Mouse (Mus musculus) adrenal gland, postnatal 25 days (tissue): ENCODE results near the gene Vac14. TPM values are rescaled to one million over a fixed set of nuclear protein-coding genes. Genes with fewer than 3 reads are reported as not detected.

Experiments
- DNase-seq: peaks from one replicate; pipeline ENCODE4 v3.0.0; 2021; ENCODE audit warnings: mixed read lengths
- total RNA-seq: library from RNA; stranded (reverse); gene quantifications from 2 replicates; pipeline ENCODE4 v1.2.3, GENCODE M21; 2021

The Vac14 gene
- total RNA-seq, 1 experiment from 2014 or later = 34.3 TPM

DNA sequence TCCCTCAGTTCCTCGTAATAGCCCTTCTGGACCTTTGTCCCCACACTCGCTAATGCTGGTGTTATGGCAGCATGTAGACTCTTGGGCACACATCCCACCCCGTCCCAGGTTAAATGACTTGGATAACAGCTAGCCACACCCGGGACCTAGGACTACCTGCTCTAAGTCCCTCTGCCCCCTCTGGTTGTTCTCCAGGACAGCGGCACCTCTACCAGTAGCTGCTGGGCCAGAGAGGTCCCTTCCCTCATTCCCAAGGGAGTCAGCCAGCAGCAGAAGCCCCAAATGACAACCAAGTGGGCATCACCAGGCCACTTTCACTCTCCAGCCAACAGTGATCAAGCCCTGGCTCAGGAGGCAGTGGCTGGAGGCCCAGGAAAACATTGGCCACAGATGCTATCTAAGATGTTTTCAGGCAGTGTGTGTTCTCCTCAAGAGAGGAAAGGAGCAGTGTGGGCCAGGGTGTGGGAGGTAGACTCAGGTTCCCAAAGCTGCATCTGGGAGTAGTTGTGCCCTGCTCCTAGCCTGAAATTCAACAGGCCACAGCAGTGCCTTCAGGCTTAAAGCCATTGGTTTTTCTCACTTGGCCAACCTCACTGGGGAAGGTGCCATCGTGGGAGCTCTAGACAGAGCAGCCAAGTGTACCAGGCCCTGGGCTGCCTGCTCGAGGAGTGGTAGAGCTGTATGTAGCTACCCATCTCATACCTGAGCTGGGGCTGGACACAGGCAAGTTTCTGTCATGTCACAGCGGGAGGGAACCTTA lies 100.0 kb downstream of the Vac14 start:
- DNase-seq = no peak

DNA sequence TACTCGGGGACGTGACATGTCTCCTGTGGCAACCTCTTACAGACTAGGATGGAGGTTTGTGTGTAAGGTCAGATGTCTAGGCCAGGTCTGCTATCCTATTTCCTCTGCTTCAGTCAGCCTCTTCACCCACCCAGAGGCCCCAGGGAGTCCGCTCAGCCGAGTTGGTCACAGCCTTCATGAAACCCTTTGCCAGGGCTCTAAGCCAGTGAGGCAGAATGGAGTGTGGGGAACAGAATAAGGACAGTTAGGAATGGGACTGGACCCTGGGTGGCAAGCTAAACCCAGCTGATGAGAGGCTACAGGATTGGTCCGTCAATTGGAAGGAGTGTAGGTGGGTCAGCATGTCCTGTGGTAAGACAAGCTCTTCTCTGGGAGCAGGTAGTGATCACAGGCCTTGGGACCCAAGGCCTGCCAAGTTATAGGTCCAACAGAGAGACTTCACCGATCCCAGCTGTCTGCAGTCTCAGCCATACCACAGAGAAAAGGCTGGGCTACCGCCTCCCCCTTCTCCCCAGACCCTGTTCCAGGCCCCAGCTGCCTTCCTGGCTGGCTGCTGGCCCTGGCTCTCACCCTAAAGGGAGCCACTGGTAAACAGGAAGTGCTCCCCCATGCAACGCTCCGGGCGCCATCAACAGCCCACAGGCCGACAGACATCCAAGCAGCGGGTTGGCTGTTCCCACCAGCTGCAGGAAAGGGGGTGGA lies 100.7 kb downstream of the Vac14 start:
- DNase-seq = peak; percentile 38

DNA sequence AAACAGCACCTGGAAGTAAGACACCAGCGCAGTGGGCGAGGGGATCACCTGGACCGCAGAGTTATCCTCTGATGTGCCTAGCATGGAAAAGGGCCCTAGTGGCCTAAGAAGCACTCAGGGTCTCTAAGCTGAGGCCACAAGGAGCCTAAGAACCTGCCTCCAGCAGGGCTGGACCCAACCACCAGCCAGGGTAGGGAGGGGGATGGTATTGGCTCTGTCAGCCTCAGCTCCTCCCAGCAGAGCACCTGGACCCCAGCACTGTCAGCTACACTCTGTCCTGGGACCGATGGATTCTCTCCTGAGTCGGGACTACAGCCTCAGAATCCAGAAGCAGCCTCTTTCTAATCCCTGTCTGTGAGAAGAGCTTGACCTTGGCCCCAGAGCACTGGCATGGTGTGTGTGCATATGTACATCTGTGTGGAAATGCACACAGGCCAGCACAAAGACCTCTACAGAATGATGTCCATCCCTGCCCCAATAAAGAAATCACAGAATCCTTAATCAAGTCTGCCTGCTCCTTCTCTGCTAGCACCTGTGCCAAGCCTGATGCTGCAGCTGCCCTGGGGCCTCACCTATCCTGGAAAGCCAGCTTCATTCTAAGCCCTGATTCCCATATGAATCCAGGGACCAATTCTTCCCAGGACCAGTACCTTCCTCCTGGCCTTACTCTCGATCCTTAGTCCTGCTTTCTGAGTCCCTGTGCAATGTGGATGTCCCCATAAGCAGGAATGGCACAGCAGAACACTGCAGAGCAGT lies 101.7 kb downstream of the Vac14 start:
- no peak for DNase-seq

DNA sequence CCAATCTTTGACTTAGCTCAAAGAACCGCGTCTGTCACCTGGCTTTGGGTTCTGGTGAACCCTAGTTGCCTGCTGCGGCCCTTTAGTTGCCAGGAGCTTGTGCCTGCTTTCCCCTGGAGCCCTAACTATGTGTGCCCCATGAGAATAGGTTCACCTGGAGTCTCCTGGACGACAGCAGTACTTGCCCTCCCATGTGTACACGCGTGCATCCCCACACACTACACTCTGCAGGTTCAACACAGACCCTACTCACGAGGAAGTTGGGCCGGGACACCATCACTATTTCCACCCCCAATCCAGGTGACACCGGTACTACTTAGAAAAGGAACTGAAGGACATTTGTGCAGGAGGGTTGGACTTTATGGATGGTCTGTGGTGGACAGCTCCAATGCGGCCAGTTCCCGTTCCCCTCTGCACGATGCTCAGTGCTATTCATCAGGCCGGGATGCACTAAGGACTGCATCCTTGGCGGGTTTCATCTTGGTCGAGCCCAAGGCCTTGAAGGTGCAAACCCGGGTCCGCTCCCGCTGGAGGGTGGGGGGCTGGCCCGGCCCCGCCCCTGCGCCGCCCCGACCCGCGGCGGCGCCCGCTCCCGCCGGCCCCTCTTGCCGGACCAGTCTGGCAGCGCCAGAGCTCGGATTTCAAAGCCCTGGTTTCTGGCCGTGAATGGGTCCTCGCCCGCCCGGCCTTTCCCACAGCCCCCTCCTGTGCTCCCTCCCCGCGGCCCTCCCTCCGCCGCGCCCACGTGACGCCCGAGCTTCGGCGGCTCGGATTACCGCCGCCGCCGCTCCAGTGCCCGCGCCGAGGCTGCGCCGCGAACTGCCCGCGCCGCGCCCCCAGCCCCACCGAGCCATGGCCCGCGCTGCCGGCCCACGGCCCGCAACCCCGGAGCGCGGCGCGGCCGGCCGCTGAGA lies 102.6 kb downstream of the Vac14 start, which contains the start of gene Mtss1l:
Mtss1l (plus strand) TSS at position 792 of the 914 bp plus-strand sequence.
- DNase-seq = peak; percentile 80

DNA sequence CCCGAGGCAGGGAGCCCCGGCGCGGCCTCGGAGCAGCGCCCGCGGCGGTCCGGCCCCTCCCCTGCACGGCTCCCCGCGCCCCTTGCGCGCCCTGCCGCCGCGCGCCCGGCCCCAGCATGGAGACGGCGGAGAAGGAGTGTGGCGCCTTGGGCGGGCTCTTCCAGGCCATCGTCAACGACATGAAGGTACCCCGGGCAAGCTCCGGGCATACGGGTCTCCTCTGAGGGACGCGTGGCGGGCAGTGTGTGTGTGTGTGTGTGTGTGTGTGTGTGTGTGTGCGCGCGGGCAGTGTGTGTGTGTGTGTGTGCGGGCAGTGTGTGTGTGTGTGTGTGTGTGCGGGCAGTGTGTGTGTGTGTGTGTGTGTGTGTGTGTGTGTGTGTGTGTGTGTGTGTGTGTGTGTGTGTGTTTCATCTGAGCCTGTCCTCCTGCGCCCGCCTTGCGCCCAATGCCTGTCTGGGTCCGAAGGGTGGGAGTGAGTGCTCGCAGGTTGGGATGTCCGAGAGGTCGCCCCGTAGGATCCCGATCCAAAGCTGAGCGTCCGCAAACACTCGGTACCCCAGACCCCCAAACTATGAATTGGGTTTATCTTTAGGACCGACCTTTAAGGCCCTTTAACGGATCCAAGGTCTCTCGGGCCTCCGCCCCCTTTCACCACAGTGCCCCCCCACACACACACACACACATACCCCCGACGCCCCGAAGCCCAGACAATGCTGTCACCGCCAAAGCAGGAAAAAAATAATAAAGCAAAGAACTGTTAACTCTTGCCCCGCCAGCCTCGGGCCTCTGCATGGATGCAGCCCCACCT lies 103.4 kb downstream of the Vac14 start:
- DNase-seq = peak; percentile 50

DNA sequence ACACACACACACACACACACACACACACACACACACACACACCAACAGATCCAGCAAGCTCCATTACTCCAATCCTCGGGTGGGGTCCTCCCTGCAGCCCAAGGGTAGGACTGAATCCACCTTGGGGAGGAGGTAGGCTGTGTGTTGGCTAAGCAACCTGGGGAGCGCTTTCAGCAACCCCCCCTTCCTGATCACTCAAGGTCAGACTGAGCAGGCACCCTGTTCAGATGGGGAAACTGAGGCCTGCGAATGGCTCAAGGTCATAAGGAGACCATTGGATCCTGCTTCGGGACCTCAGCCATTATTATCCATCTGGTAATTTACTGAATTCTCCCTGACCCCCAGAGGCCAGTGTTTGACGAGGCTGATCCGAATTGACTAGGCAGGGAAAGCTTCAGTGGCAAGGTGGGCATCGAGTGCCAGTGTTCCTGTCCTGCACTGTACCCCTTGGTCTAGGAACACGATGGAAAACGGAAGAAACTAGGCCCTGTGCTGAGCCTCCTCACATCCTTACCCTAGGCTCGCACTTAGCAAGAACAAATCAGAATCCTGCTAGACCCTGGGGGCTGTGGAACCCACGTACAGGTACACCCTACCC lies 104.1 kb downstream of the Vac14 start:
- DNase-seq = no peak

DNA sequence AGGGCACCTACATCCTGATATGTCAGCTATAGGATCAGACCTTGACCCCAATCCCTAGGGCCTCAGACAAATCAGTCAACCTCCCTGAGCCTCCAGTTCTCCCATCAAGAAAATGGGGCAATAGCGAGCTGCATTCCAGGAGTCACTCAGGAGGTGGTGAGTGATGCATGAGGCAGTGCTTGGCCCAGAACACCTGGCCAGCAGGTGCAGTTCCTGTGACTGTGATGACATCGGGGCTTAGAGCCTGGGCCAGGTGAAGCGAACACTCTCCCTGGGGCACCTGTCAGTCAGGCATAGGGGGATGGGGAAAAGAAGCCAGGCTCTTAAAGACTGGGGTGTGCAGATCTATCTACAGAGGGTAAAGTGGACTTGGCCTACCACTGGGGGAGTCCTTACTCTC lies 106.1 kb downstream of the Vac14 start:
- no peak for DNase-seq

DNA sequence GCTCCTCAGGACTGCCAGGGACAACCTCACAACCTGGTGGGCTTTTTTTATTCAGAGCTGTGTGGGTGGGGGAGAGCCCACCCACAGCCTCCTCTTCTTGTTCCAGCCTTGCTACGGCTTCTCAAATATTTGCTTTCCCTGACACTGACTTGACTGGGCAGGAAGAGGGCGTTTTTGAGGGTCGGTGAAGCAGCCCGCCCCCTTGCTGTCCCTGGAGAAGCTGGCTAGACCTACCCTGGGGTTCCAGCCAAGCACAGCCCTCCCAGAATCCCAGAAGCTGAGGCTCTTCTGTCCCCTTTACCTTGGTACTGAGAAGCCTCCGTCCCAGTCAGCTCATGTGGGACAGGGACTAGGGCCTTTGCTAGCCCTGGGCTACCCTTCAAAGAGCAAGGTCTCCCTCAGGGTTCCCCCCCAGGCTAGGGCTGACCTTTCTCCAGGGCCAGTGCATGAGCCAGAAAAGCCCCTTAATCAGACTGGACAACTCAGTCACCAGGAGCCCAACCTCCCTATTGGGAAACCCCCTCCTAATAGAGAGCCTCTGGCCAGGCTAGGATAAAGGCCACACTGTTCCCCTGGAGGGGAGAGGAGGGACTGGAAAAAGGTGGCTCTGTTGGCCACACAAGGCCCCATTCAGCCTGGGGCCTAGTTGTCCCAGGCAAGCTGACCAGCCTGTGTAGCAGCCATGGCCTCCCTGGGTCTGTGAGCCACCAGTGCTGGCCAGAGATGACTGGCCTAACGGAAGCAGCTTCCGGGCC lies 106.9 kb downstream of the Vac14 start:
- no peak for DNase-seq

DNA sequence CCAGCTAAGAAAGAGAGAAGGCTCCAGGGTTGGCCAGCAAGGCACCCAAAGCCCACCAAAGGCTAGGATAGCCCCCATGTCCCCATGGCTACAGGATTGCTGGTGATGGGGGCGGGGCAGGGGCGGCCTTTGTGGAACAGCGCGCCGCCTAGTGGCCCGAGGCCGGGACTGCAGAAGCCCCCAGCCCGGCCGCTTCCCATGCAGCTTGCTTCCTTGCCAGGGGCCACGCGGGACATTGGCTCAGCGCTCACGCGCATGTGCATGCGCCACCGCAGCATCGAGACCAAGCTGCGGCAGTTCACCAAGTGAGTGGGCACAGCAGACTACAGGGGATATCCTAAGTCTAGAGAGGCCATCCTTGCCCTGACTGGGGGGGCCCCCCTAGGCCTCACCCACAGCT lies 108.5 kb downstream of the Vac14 start:
- peak; percentile 67 for DNase-seq

DNA sequence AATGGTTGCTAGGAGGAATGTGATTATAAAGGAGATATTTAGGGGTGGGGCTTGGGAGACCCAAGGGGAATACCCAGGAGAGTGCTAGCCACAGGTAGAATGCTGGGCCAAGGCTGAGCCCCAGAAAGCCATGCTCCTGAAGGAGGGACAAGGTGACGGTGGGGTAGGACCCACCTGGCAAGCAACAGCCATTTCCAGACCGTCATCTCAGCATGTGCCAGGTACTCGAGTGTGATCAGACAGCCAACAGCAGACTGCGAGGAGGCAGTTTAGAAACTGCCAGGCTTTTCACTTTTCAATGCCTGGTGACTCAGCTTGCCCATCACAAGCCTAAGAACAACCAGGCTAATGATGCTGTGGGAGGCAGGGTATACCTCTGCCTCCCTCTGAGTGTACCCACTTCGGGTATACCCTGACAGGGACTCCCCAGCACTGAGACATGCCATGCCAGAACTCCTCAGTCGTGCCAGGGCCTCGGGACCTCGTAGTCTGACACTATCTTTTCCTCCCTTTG lies 113.0 kb downstream of the Vac14 start:
- no peak for DNase-seq

DNA sequence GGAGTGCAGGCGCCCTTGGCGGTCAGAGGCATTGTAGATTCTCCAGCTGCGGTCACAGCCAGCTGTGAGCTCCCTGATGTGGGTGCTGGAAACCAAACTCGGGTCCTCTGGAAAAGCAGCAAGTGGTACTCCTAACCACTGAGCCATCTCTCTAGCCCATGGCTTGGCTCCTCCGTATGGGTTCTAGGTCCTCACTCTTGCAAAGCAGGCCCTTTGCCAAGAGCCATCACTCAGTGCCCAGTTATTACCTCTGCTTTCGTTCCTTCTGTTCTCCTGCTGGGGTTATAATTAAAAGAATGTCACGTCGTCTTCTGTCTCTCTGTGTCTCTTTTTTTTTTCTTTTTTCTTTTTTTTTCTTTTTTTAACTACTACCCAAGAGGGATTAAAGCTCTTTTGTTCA lies 114.7 kb downstream of the Vac14 start:
- no peak for DNase-seq

DNA sequence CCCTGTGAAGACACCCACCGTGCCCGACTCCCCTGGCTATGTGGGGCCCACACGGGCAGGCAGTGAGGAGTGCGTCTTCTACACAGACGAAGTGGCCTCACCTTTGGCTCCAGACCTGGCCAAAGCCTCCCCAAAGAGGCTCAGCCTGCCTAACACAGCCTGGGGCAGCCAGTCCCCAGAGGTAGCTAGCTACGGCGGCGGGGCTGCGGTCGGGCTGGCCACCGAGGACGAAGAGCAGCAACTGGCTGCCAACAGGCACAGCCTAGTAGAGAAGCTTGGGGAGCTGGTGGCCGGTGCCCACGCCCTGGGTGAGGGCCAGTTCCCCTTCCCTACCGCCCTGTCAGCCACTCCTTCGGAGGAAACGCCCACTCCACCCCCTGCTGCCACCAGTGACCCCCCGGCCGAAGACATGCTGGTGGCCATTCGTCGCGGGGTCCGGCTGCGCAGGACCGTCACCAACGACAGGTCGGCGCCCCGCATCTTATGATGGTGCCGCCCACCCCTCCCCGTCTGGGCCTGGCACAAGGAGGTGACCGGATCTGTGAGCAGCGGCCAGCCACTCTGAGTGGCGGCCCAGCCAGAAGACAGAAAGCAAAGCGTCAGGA lies 120.3 kb downstream of the Vac14 start:
- DNase-seq = no peak

DNA sequence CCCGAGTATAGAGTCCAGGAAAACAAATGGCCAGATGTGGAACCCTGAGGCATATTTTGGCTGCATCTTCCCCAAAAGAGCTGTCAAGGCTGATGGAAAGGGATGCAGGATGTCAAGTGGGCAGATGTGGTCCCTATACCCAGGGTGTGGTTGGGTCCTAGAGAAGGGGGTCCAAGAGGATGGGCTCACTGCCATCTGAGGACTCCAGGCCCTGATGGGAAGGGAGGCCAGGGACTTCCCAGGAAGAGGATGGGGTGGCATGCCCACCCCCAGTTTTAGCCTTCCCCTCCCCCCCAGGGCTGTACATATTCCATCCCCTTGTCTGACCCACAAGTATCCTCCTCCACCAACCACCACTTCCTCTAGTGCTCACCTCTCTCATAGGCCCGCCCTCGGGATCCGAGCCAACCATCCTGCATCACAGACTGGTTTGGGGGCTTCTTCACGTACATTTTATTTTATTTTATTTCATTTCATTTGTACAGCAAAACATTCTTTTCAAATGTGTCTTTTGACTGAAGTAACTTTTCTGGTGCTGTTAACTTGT lies 122.3 kb downstream of the Vac14 start:
- no peak for DNase-seq

DNA sequence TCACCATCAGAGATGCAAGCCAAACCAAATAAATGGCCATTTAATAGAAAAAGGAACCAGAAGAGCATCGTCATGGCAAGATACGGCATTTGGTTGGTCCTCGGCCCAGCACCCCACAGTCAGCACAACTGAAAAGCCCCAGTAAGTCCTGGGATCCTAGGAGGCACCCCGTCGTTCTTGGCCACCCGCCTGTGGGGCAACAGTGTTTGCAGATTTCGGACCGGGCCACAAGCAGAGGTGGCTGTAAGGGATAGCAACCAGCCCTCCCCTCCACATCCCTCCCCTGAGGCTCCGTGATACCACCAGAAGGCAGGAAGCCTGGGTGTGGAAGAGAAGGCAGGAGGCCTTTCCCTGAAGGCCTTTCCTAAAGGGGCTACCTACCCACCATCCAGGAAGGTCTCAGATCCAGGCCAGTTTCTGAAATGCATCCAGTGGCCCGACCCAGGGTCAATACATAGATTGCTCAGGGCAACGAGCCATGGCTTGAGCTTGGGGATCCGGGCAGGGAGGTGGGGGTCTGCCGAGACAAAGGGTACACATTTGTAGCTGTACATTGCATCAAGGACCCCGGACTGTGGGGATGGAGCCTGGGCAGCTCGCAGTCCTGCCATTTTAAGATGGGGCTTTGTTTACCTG lies 123.5 kb downstream of the Vac14 start:
- no peak for DNase-seq

DNA sequence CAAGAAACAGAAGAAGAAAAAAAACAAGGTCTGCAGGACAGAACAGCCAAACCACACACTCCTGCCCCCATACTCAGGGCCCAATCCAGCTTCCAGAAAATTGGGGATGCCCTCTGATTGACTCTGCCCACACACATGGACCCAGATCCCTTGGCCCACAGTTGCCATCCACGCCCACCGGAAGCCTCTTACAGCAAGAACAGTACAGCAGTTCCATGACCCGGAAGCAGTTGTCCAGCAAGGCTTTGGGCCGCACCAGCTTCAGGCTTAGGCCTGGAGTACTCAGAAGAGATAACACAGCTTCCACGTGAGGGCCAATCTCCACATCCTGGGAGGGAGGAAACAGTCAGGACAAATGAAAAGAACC lies 124.0 kb downstream of the Vac14 start:
- DNase-seq = no peak

DNA sequence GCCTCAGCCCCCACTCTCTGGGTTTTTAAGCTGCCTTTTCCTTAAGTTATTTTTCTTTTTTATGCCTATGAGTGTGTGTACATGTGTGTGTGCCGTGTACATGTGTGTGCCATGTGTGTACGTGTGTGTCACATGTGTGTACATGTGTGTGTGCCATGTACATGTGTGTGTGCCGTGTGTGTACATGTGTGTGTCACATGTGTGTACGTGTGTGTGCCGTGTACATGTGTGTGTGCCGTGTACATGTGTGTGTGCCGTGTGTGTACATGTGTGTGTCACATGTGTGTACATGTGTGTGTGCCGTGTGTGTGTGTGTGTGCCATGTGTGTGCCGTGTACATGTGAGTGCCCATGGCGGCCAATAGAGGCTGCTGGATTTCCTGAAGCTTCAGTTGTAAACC lies 126.8 kb downstream of the Vac14 start:
- no peak for DNase-seq

DNA sequence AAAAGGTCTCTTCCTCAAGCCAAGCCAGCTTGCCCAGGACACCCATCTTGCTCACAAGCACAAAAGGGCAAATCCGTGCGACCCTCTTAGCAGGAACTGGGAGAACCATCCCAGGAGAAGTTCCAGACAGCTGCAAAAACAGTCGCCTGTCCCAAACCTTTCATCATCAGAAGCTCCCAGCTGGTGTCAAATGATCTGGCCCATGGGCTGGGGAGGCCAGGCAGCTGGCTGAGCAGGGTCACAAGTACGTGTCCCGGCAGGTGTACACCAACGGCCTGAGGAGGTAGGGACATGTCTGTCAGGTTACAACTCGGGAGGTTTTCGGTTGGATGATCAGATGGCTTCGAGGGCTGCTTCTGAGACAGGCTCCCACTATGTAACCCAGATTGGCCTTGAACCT lies 128.3 kb downstream of the Vac14 start:
- no peak for DNase-seq

DNA sequence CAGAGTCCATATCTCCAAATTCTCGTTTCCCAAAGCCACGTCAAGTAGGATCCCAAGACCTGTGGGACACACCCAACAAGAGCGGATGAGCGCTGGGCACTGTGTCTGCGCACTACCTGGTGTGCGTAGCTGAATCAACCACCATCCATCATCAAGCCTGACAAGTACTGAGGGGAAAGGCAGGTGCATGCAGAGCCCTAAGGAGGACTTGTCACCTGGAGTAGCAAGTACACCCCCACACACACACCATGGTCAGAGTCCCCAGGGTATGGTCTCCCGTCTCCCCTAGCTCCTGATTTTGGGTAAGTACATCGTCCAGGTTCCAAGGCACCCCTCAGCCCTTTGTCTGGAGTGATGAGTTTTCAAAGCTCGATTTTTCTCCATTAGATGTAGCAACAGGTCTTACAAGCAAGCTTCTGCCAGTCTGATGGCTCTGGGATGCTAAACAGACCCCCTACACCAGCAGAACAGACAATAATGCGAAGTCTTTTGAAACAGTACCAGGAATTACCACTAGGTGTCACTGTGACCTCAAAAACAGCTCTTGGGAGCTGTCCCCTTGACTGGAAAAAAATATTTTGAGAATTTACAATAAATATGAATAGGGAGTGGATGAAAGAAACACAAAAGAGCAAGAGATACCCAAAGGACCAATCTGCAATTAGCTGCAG lies 131.2 kb downstream of the Vac14 start:
- no peak for DNase-seq
